In the genomic region with DNA sequence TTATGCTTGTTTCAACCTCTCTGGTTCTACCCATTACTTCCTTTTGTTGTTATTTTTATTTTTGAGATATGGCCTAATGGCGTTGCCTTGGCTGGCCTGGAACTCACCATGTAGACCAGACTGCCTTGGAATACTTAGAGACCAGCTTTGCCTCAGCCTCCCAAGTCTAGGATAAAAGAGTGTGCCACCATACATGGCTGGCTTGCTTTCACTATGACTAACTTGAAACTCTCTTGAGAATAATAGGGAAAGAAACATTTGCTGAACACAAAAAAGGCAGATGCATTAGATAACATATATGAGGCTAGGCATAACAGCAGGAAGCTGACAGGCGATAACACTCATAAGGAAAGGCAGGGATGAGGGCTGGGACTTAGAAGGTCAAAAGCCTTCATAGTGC, we compare ENCODE assay signal across 27 mouse cellular contexts. TPM values are rescaled to one million over a fixed set of nuclear protein-coding genes. Genes with fewer than 3 reads are reported as not detected.
A peak's percentile ranks its signal among the peaks of the same experiment; 100 is the strongest.
DNase-seq lines count a peak whose midpoint lies in the region; ATAC-seq and TF ChIP-seq lines count a peak whose summit lies in the region.
"Had no signal": no experiment of that assay in that cellular context is flagged by ENCODE, and none has a peak within 500 bp of the region (broad histone marks: within the 10 kb centered on the region; RNA-seq: fewer than 3 reads in every experiment).

No protein-coding gene starts in this region.

- peaks cover 6% of the 10 kb centered on the region; the same call in 1 of the 2 replicates for H3K36me3 ChIP-seq in heart, embryonic 10.5 days
- H3K36me3 ChIP-seq in liver, adult 2 months (ENCODE audit: control insufficient read depth, insufficient read depth, low read length), result 0 out of 2 replicates have a peak, but pooled peaks cover 2% of the 10 kb centered on the region
- H3K36me3 ChIP-seq in liver, embryonic 11.5 days (ENCODE audit: control insufficient read depth, insufficient read depth, low read length), result no peaks in the 10 kb centered on the region
- H3K36me3 ChIP-seq in midbrain, embryonic 11.5 days (ENCODE audit: control insufficient read depth, insufficient read depth, low read length), result no peaks in the 10 kb centered on the region
- no peaks in the 10 kb centered on the region; the same call in 1 of the 2 replicates for H3K36me3 ChIP-seq in midbrain, postnatal 0 days (ENCODE audit: insufficient read depth, low read length)
- no peaks in the 10 kb centered on the region; the same call in 1 of the 2 replicates for H3K36me3 ChIP-seq in liver, postnatal 0 days (replicated peaks; ENCODE audit: insufficient read depth, low read length)
- no peaks in the 10 kb centered on the region; the same call in 1 of the 2 replicates for H3K36me3 ChIP-seq in midbrain, embryonic 16.5 days (ENCODE audit: control insufficient read depth, insufficient read depth, low read length)
- H3K36me3 ChIP-seq: embryonic facial prominence, embryonic 13.5 days; embryonic facial prominence, embryonic 15.5 days; forebrain, embryonic 10.5 days; forebrain, embryonic 12.5 days had no signal

- H3K4me3 ChIP-seq in heart, embryonic 10.5 days, result no peak overlapping the region
- no peak overlapping the region for H3K4me3 ChIP-seq in liver, adult 2 months (ENCODE audit: insufficient read depth, low read depth, low read length)
- H3K4me3 ChIP-seq in liver, embryonic 11.5 days (ENCODE audit: low read depth, low read length), result no peak overlapping the region
- H3K4me3 ChIP-seq in midbrain, embryonic 11.5 days (ENCODE audit: low read depth, low read length), result no peak overlapping the region
- H3K4me3 ChIP-seq in midbrain, postnatal 0 days (ENCODE audit: low read depth, low read length), result no peak overlapping the region
- no peak overlapping the region for H3K4me3 ChIP-seq in liver, postnatal 0 days (ENCODE audit: low read depth, low read length)
- H3K4me3 ChIP-seq in midbrain, embryonic 16.5 days (ENCODE audit: low read depth, low read length), result no peak overlapping the region
- H3K4me3 ChIP-seq: embryonic facial prominence, embryonic 13.5 days; embryonic facial prominence, embryonic 15.5 days; erythroblast, embryonic 14.5 days; forebrain, embryonic 10.5 days; forebrain, embryonic 12.5 days had no signal

- H3K9me3 ChIP-seq in heart, embryonic 10.5 days, result no peaks in the 10 kb centered on the region
- no peaks in the 10 kb centered on the region for H3K9me3 ChIP-seq in liver, embryonic 11.5 days (ENCODE audit: control insufficient read depth, low read length)
- H3K9me3 ChIP-seq in midbrain, embryonic 11.5 days (ENCODE audit: control insufficient read depth, low read length), result no peaks in the 10 kb centered on the region
- H3K9me3 ChIP-seq in midbrain, postnatal 0 days (ENCODE audit: low read length), result no peaks in the 10 kb centered on the region
- no peaks in the 10 kb centered on the region for H3K9me3 ChIP-seq in liver, postnatal 0 days (ENCODE audit: low read length)
- H3K9me3 ChIP-seq in midbrain, embryonic 16.5 days (replicated peaks; ENCODE audit: control insufficient read depth, low read length, poor library complexity, severe bottlenecking), result no peaks in the 10 kb centered on the region
- H3K9me3 ChIP-seq: embryonic facial prominence, embryonic 13.5 days; embryonic facial prominence, embryonic 15.5 days; forebrain, embryonic 10.5 days; forebrain, embryonic 12.5 days; G1E had no signal

- no peak overlapping the region for H3K4me2 ChIP-seq in liver, embryonic 11.5 days
- H3K4me2 ChIP-seq in midbrain, embryonic 11.5 days, result no peak overlapping the region
- H3K4me2 ChIP-seq in midbrain, postnatal 0 days (ENCODE audit: low read depth, low read length, poor library complexity, severe bottlenecking), result no peak overlapping the region
- no peak overlapping the region for H3K4me2 ChIP-seq in liver, postnatal 0 days (ENCODE audit: low read depth, low read length)
- H3K4me2 ChIP-seq in midbrain, embryonic 16.5 days (ENCODE audit: low read length), result no peak overlapping the region
- H3K4me2 ChIP-seq: embryonic facial prominence, embryonic 13.5 days; embryonic facial prominence, embryonic 15.5 days; forebrain, embryonic 12.5 days had no signal

- H3K4me1 ChIP-seq in heart, embryonic 10.5 days, result peaks cover 5% of the 10 kb centered on the region; the same call in 1 of the 2 replicates
- peaks cover 2% of the 10 kb centered on the region; the same call in 1 of the 2 replicates for H3K4me1 ChIP-seq in liver, adult 2 months (ENCODE audit: control insufficient read depth, insufficient read depth, low read length)
- no peaks in the 10 kb centered on the region for H3K4me1 ChIP-seq in liver, embryonic 11.5 days (replicated peaks; ENCODE audit: control insufficient read depth, insufficient read depth, low read length)
- H3K4me1 ChIP-seq in midbrain, embryonic 11.5 days (ENCODE audit: control insufficient read depth, insufficient read depth, low read length), result no peaks in the 10 kb centered on the region
- H3K4me1 ChIP-seq in midbrain, postnatal 0 days (ENCODE audit: insufficient read depth, low read length), result no peaks in the 10 kb centered on the region
- H3K4me1 ChIP-seq in liver, postnatal 0 days (ENCODE audit: insufficient read depth), result peaks cover 6% of the 10 kb centered on the region; the same call in 1 of the 2 replicates
- H3K4me1 ChIP-seq in midbrain, embryonic 16.5 days (ENCODE audit: control insufficient read depth, insufficient read depth, low read length), result no peaks in the 10 kb centered on the region
- H3K4me1 ChIP-seq: embryonic facial prominence, embryonic 15.5 days; forebrain, embryonic 10.5 days; forebrain, embryonic 12.5 days had no signal

- H3K27ac ChIP-seq in heart, embryonic 10.5 days, result no peak overlapping the region
- H3K27ac ChIP-seq in liver, adult 2 months (replicated peaks; ENCODE audit: insufficient read depth, low read depth, low read length), result 0 out of 2 replicates have a peak overlapping the region, but pooled peaks have one; percentile 27
- no peak overlapping the region for H3K27ac ChIP-seq in liver, embryonic 11.5 days (ENCODE audit: low read depth, low read length)
- no peak overlapping the region for H3K27ac ChIP-seq in midbrain, embryonic 11.5 days (ENCODE audit: low read depth, low read length)
- H3K27ac ChIP-seq in midbrain, postnatal 0 days (ENCODE audit: low read depth, low read length), result no peak overlapping the region
- no peak overlapping the region for H3K27ac ChIP-seq in liver, postnatal 0 days (ENCODE audit: low read depth)
- H3K27ac ChIP-seq in midbrain, embryonic 16.5 days (ENCODE audit: low read length), result no peak overlapping the region
- H3K27ac ChIP-seq: embryonic facial prominence, embryonic 13.5 days; embryonic facial prominence, embryonic 15.5 days; forebrain, embryonic 10.5 days; forebrain, embryonic 12.5 days had no signal

- H3K27me3 ChIP-seq in heart, embryonic 10.5 days (ENCODE audit: insufficient read depth, poor library complexity, severe bottlenecking), result no peaks in the 10 kb centered on the region
- no peaks in the 10 kb centered on the region for H3K27me3 ChIP-seq in liver, adult 2 months (ENCODE audit: control insufficient read depth, insufficient read depth, low read length)
- H3K27me3 ChIP-seq in liver, embryonic 11.5 days (replicated peaks; ENCODE audit: control insufficient read depth, insufficient read depth, low read length), result no peaks in the 10 kb centered on the region
- no peaks in the 10 kb centered on the region for H3K27me3 ChIP-seq in midbrain, embryonic 11.5 days (ENCODE audit: control insufficient read depth, insufficient read depth, low read length)
- no peaks in the 10 kb centered on the region for H3K27me3 ChIP-seq in midbrain, postnatal 0 days (ENCODE audit: insufficient read depth, low read length)
- no peaks in the 10 kb centered on the region for H3K27me3 ChIP-seq in liver, postnatal 0 days (ENCODE audit: insufficient read depth, low read length)
- no peaks in the 10 kb centered on the region for H3K27me3 ChIP-seq in midbrain, embryonic 16.5 days (ENCODE audit: control insufficient read depth, insufficient read depth, low read depth, low read length)
- H3K27me3 ChIP-seq: embryonic facial prominence, embryonic 13.5 days; embryonic facial prominence, embryonic 15.5 days; forebrain, embryonic 12.5 days; Patski had no signal

- peak; percentile 18; the same call in 1 of the 2 replicates for TF ChIP-seq EP300 in liver, postnatal 0 days (IDR thresholded peaks at IDR 0.05; ENCODE audit: low read depth)

- peak; percentile 17 for DNase-seq in heart, adult 11 months
- no peak for DNase-seq in heart, embryonic 10.5 days (ENCODE audit: low spot score)
- no peak for DNase-seq in liver, adult 2 months (ENCODE audit: extremely low read depth, low read depth, low spot score)
- no peak for DNase-seq in liver, embryonic 11.5 days (ENCODE audit: low spot score)
- peak; percentile 17 for DNase-seq in midbrain, embryonic 11.5 days (ENCODE audit: low spot score, missing footprints)
- DNase-seq in midbrain, postnatal 0 days (ENCODE audit: low spot score), result no peak
- no peak for DNase-seq in liver, postnatal 0 days
- DNase-seq: adrenal gland, adult 8-10 months; adrenal gland, postnatal 14 days; cerebellum, adult 11 months; cerebellum, adult 18-20 months; cerebellum, adult 8-10 months; cerebellum, adult 9-11 months; cerebellum, postnatal 14 days; cerebellum, postnatal 36 days; embryo, embryonic 11 days had no signal

- WGBS in heart, embryonic 10.5 days, result 73% methylated on average over 2 of the region's 2 CpGs
- 85% methylated on average over 2 of the region's 2 CpGs for WGBS in liver, adult 2 months
- WGBS in liver, embryonic 11.5 days, result 71% methylated on average over 2 of the region's 2 CpGs
- 94% methylated on average over 2 of the region's 2 CpGs for WGBS in midbrain, embryonic 11.5 days
- 93% methylated on average over 2 of the region's 2 CpGs for WGBS in midbrain, postnatal 0 days
- 77% methylated on average over 2 of the region's 2 CpGs for WGBS in liver, postnatal 0 days (ENCODE audit: insufficient replicate concordance)
- WGBS in midbrain, embryonic 16.5 days, result 95% methylated on average over 2 of the region's 2 CpGs

- no peak overlapping the region for H3K9ac ChIP-seq in liver, adult 2 months (ENCODE audit: low read depth, low read length)
- H3K9ac ChIP-seq in liver, embryonic 11.5 days (ENCODE audit: low read depth, low read length), result no peak overlapping the region
- H3K9ac ChIP-seq in midbrain, embryonic 11.5 days (ENCODE audit: low read length), result no peak overlapping the region
- no peak overlapping the region for H3K9ac ChIP-seq in midbrain, postnatal 0 days (replicated peaks; ENCODE audit: low read length, poor library complexity, severe bottlenecking)
- no peak overlapping the region for H3K9ac ChIP-seq in liver, postnatal 0 days (replicated peaks)
- no peak overlapping the region for H3K9ac ChIP-seq in midbrain, embryonic 16.5 days (ENCODE audit: low read depth, low read length)
- H3K9ac ChIP-seq: embryonic facial prominence, embryonic 13.5 days; embryonic facial prominence, embryonic 15.5 days; forebrain, embryonic 12.5 days had no signal

- ATAC-seq in liver, embryonic 11.5 days (replicated peaks; ENCODE audit: low FRiP score), result no peak
- no peak for ATAC-seq in midbrain, embryonic 11.5 days (ENCODE audit: low FRiP score)
- no peak for ATAC-seq in midbrain, postnatal 0 days (ENCODE audit: low FRiP score)
- ATAC-seq in liver, postnatal 0 days, result no peak; the same call in 1 of the 2 replicates
- no peak for ATAC-seq in midbrain, embryonic 16.5 days
- ATAC-seq: activated CD4-positive, CD25-positive, alpha-beta regulatory T cell, adult 4 months; forebrain, embryonic 14.5 days; forebrain, embryonic 16.5 days; Patski had no signal

- H3K79me2 ChIP-seq in liver, adult 2 months (ENCODE audit: control insufficient read depth, insufficient read depth, low read length), result no peaks in the 10 kb centered on the region

- TF ChIP-seq CTCF in liver, adult 2 months (IDR thresholded peaks at IDR 0.05; ENCODE audit: low read depth, low read length), result no peak
- TF ChIP-seq CTCF in midbrain, postnatal 0 days (IDR thresholded peaks at IDR 0.05), result no peak
- no peak for TF ChIP-seq CTCF in liver, postnatal 0 days (IDR thresholded peaks at IDR 0.05; ENCODE audit: low read depth)

- no peak for TF ChIP-seq POLR2A in liver, adult 2 months (IDR thresholded peaks at IDR 0.05; ENCODE audit: extremely low read depth, insufficient read depth, low read length)

RNA-seq across cellular contexts. Expression of gene N4bp2l1, which starts 17.1 kb away (rescaled TPM):
- 2.0 and 2.2 TPM in 2 replicates for polyA plus RNA-seq in heart, embryonic 10.5 days (2016; fragmentation: Nextera tagmentation; extraction: Ambion mirVana)
- 81.9 and 90.1 TPM in 2 replicates for total RNA-seq in liver, adult 2 months (2014; rRNA removed)
- 48.2 and 64.9 TPM in 2 replicates for polyA plus RNA-seq in liver, adult 2 months (2012; rRNA removed)
- 13.0 and 14.3 TPM in 2 replicates for polyA plus RNA-seq in liver, embryonic 11.5 days (2014; fragmentation: Nextera tagmentation; extraction: Ambion mirVana)
- 2.8 and 3.5 TPM in 2 replicates for polyA plus RNA-seq in midbrain, embryonic 11.5 days (2014; fragmentation: Nextera tagmentation; extraction: Ambion mirVana)
- total RNA-seq in midbrain, postnatal 0 days (2014; rRNA removed), result 16.8 and 20.5 TPM in 2 replicates
- polyA plus RNA-seq in midbrain, postnatal 0 days (2015; fragmentation: Nextera tagmentation; extraction: Ambion mirVana), result 38.0 and 40.1 TPM in 2 replicates
- polyA plus RNA-seq in liver, postnatal 0 days (2015; fragmentation: Nextera tagmentation; extraction: Ambion mirVana), result 34.0 and 39.8 TPM in 2 replicates
- polyA plus RNA-seq in midbrain, embryonic 16.5 days (2015; fragmentation: Nextera tagmentation; extraction: Ambion mirVana), result 16.8 and 19.9 TPM in 2 replicates

RNA-seq across cellular contexts. Expression of gene N4bp2l2, which starts 51.9 kb away (rescaled TPM):
- 37.5 and 39.8 TPM in 2 replicates for polyA plus RNA-seq in heart, embryonic 10.5 days (2016; fragmentation: Nextera tagmentation; extraction: Ambion mirVana)
- 32.0 and 60.5 TPM in 2 replicates for total RNA-seq in liver, adult 2 months (2014; rRNA removed)
- 5.1 and 6.9 TPM in 2 replicates for polyA plus RNA-seq in liver, adult 2 months (2012; rRNA removed)
- 41.8 and 50.2 TPM in 2 replicates for polyA plus RNA-seq in liver, embryonic 11.5 days (2014; fragmentation: Nextera tagmentation; extraction: Ambion mirVana)
- 40.5 and 42.1 TPM in 2 replicates for polyA plus RNA-seq in midbrain, embryonic 11.5 days (2014; fragmentation: Nextera tagmentation; extraction: Ambion mirVana)
- 38.9 and 63.4 TPM in 2 replicates for total RNA-seq in midbrain, postnatal 0 days (2014; rRNA removed)
- polyA plus RNA-seq in midbrain, postnatal 0 days (2015; fragmentation: Nextera tagmentation; extraction: Ambion mirVana), result 27.9 and 29.1 TPM in 2 replicates
- polyA plus RNA-seq in liver, postnatal 0 days (2015; fragmentation: Nextera tagmentation; extraction: Ambion mirVana), result 21.4 and 24.7 TPM in 2 replicates
- polyA plus RNA-seq in midbrain, embryonic 16.5 days (2015; fragmentation: Nextera tagmentation; extraction: Ambion mirVana), result 25.7 and 26.7 TPM in 2 replicates

RNA-seq across cellular contexts. Expression of gene Pds5b, which starts 59.5 kb away (rescaled TPM):
- polyA plus RNA-seq in heart, embryonic 10.5 days (2016; fragmentation: Nextera tagmentation; extraction: Ambion mirVana), result 25.1 and 26.8 TPM in 2 replicates
- 12.4 and 16.2 TPM in 2 replicates for total RNA-seq in liver, adult 2 months (2014; rRNA removed)
- 1.2 and 1.6 TPM in 2 replicates for polyA plus RNA-seq in liver, adult 2 months (2012; rRNA removed)
- 27.1 and 29.5 TPM in 2 replicates for polyA plus RNA-seq in liver, embryonic 11.5 days (2014; fragmentation: Nextera tagmentation; extraction: Ambion mirVana)
- polyA plus RNA-seq in midbrain, embryonic 11.5 days (2014; fragmentation: Nextera tagmentation; extraction: Ambion mirVana), result 48.9 and 49.3 TPM in 2 replicates
- 44.1 and 62.6 TPM in 2 replicates for total RNA-seq in midbrain, postnatal 0 days (2014; rRNA removed)
- 17.9 and 18.8 TPM in 2 replicates for polyA plus RNA-seq in midbrain, postnatal 0 days (2015; fragmentation: Nextera tagmentation; extraction: Ambion mirVana)
- polyA plus RNA-seq in liver, postnatal 0 days (2015; fragmentation: Nextera tagmentation; extraction: Ambion mirVana), result 4.4 and 5.2 TPM in 2 replicates
- polyA plus RNA-seq in midbrain, embryonic 16.5 days (2015; fragmentation: Nextera tagmentation; extraction: Ambion mirVana), result 28.5 and 33.8 TPM in 2 replicates

Comparison
In these comparisons a context has a peak if more than half of its experiments do, and no peak if none do; other contexts are left out.
1. DNase-seq: peak in heart, adult 11 months (single experiment) and midbrain, embryonic 11.5 days (single experiment); none in heart, embryonic 10.5 days (single experiment), liver, adult 2 months (single experiment), liver, embryonic 11.5 days (single experiment), midbrain, postnatal 0 days (single experiment) and liver, postnatal 0 days (single experiment).